Mouse (Mus musculus) right cerebral cortex, postnatal 4 days (tissue): ENCODE data around the gene Fdxr.

ENCODE experiments used
- DNase-seq: peaks from one replicate; pipeline ENCODE4 v3.0.0-alpha.2; 2022

The Fdxr gene

DNA sequence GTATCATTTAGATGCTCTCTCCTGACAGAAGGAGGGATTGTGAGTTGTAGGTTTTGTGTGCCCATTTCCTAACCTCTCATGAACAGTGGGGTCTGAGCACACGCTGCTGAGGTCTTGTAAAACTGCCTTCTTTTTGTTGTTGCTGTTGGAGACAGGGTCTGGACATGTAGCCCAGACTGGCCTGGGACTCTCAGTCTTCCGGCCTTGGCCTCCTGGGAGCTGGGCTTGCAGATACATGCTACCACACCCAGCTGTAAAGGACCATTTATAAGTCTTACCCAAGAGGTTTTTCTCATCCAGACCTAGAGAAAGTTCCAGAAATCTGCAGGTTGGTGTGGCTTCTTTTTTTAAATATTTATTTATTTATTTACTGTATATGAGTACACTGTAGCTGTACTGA, 11.5 kb upstream of the Fdxr start:
- DNase-seq = no peak

DNA sequence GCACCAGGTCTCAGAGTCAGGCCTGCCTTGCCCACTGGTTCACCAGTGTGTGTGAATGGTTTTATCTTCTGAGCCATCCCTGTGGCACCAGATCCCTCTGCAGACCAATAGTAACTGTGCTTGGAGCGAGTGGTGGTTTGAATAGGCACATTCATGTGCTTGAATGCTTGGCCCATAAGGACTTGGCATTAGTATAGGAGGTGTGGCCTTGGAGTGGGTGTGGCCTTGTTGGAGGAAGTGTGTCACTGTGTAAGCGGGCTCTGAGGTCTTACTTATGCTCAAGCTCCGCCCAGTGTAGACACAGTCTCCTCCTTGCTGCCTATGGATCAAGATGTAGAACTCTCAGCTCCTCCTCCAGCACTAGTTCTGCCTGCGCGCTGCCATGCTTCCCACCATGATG, 10.5 kb upstream of the Fdxr start:
- no peak for DNase-seq

DNA sequence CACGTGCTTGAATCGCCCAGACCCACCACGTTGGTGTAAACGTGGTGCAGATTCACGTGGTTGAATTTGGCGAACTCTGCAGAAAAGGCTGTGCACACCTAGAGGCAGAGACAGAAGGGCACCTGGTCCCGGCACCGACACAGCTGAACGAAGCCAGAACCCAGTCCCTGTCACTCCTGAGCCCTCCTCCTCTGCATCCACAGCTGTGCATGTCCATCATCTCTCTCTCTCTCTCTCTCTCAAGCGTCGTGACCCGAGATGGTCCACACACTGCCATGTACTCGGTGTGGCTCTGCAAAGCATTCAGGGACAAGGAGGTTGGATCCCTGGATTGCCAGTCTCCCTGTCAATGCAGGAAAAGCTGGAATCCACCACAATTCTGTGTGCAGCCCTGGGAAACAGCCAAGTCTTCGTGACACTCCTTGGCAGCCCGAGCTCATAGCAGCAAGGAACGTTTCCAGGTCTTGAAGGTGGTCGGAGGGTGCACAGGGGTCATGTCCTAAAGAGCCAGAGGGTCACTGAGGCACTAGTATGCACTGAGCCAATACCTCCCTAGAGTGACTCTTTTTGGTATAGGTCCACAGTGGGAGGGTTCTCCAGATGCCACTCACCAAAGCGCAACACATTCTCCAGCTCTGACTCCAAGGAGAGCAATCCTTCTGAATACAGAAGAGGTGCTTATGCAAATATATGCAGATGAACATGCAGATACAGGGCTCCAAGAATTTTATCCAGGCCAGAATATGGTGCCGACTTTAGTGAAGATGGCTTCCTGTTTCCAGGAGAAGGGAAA, 9.5 kb upstream of the Fdxr start:
- DNase-seq = peak; percentile 37

GRCm38 (mm10) chr11:115285282-115285681, 8.4 kb upstream of the Fdxr start:
- DNase-seq = no peak

- DNase-seq = no peak
These were observed 7.2 kb upstream of the Fdxr start for GRCm38 (mm10) chr11:115283891-115284620.

DNA sequence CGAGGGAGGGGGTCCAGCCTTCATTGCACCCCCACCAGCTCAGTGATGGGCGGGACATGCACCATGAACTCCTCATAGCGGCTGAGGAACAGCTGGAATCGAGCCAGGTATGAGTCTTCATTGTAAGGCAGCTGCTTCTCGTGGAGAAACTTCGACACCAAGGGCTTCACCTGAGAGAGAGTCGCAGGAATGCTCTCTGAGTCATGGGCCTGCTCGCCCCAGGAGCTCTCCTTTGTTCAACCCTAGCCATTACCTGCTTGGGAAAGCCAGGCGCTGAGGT, 6.6 kb upstream of the Fdxr start:
- no peak for DNase-seq

GRCm38 (mm10) chr11:115282723-115283485, 6.1 kb upstream of the Fdxr start:
- no peak for DNase-seq

DNA sequence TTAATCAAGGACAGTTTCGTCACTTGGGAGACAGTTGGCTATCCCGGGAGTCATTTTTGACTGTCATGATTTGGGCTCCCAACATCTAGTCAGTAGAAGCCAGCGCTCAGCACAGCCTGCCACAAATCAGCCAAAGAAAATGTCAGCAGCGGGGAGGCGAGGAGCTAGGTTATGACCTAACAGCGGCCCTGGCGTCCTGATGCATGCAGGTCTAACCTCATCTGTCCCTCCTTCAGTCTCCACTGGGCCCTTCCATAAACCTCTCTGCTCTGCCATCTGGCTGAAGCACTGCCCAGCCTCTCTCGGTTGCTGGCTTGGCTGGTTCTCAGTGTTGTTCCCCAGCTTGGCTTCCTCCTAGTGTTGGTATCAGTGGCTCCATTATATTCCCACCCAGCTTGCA, 5.4 kb upstream of the Fdxr start:
- DNase-seq = no peak

DNA sequence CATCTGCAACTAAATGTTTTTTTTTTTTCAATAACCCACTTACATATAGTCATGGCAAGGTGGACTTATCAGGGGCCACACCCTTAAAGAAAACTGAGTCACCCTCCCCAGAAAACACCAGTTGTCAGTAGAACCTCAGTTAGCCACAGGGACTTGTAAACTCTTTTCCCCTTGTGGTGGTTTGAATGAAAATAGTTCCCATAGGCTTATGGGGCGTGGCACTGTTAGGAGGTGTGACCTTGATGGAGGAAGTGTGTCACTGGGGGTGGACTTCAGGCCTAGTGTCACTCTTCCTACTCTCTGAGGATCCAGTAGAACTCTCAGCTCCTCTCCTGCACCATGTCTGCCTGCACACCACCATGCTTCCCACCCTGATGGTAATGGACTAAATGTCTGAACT, 2.9 kb upstream of the Fdxr start:
- DNase-seq = no peak

DNA sequence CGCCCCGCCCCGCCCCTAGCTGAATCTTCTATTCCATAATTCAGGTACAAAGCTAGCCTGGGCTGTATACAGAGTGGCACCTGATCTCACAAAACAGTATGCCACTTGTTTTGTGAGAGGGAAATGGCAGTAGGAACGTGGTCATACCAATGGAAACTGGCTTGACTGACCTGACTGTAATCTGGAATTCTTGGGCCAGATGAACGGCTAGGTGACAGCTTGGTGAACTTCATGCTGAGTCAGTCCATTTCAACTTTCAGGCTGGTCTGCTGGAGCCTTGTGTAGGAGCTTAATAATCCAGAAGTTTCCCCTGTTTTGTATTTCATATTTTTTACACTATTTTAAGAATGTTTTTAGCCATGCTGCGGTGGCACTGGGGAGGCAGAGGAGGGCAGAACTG, 1.3 kb upstream of the Fdxr start:
- no peak for DNase-seq

GRCm38 (mm10) chr11:115277604-115277975, 740 bp upstream of the Fdxr start:
- no peak for DNase-seq

DNA sequence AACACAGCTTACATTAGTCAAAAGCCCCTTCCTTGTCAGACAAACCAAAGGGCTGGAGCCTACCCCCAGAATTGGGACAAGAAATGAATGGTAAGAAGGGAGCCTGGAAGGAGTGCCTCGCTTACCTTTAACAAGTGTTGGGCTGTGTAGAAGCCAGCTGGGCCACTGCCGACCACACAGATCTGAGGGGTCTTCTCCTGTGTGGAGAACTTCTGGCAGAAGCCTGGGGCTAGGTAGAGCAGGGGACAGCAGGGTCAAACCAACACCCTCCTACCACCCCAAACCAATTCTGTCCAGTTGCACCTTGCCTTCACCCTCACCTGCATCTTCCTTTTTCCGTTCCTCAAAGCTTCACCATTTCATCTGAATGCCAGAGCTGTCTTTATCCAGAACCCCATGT, 896 bp downstream of the Fdxr start:
- DNase-seq = no peak

DNA sequence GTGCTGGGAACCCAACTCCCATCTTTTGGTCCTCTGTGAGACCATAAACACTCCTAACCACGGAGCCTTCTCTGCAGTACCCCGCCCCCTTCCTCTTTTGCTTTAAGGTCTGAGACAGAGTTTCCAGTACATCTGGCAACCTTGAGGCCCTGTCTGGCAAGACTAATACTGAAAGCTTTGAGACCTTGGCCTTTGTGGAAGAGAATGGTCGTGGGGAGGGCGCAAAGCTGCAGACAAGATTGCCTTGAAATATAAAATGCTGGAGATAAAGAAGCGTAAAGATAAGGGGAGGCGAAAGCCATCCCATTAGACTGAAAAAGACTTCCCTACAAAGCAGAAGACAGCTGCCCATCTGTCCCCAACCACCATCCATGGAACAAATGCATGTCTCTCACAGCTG, 1.3 kb downstream of the Fdxr start:
- DNase-seq = no peak

GRCm38 (mm10) chr11:115274771-115275170, 2.1 kb downstream of the Fdxr start:
- DNase-seq = no peak

GRCm38 (mm10) chr11:115274178-115274577, 2.7 kb downstream of the Fdxr start:
- no peak for DNase-seq

GRCm38 (mm10) chr11:115273735-115274134, 3.1 kb downstream of the Fdxr start:
- DNase-seq = no peak

DNA sequence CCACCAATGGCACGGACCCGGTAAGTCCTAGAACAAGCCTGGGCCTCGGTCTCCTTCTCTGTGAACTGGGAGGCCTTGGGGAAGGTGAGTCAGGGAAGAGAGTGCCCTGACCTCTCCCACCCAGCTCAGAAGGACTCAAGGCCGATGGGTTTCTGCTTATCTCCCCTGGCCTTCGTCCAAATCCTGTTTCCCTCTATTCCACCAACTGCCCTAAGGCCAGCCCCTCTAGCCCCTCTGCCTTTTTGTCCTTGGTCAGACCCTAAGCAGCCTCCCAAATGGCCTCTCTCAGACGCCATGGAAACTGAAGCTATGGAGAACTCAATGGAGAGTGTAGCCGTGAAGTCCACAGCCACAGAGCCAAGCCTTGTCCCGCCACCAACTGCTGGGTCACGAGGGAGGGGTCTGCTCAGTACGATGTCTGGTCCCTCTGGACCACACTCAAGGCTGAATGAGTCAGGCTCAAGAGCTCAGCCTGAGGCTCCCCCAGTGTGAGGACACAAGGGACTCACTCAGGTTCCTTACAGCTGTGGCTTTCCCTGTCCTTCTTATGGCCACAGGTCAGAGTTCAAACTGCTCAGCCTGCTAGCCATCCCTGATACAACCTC, 3.9 kb downstream of the Fdxr start:
- no peak for DNase-seq

DNA sequence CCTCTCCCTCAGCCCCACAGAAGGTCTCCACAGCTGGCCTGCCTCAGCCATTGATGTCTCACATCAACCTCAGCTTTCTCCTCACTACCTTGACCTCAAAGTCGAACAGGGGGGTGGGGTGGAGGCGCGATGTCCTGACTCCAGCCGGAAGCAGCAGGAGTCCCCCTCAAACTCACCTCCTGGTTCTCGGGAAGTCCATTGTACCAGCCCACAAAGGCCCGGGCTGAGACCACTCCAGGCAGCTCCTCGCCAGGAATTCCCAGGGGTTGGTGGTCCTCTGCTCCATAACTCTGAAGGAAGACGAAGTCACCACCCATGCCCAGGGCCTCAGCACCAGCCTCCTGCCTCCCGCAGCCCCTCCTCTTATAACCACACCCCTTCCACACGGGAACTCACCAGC, 5.4 kb downstream of the Fdxr start:
- no peak for DNase-seq

- no peak for DNase-seq
These were observed 5.8 kb downstream of the Fdxr start for GRCm38 (mm10) chr11:115271052-115271451.

DNA sequence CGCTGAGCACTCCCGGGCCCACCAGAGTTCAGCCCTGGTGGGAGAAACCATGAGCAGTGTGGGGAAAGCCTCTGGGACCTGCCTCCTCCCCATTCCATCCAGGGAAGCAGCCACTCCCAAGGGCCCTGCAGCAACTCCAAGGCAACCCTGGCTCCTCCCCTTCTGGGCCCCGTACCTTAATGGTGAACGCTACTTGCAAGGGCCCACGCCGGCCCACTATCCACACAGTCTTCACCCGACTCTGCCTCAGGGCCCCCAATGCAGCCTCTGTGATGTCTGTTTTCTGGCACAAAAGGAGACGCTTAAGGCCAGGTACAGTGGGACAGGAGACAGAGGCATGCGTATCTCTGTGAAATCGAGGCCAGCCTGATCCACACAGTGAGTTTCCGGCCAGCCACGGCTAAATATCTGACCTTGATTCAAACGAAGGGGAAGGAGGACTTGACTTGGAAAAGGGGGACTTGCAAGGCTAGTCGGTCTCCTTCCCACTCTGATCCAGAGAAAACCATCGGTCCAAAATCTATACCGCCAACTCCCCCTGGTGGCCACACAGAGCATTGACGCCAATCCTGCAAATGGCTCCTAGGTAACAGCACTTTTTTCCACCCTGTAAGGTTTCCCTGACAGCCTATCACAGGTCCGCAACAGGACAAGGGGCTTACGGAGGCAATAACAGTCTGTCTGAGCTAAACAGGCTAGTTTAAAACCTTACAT, 6.5 kb downstream of the Fdxr start:
- peak; percentile 87 for DNase-seq

- no peak for DNase-seq
These were observed 7.4 kb downstream of the Fdxr start for GRCm38 (mm10) chr11:115269330-115270066.

GRCm38 (mm10) chr11:115267958-115268357, 8.9 kb downstream of the Fdxr start:
- no peak for DNase-seq
